9 mouse cellular contexts compared by ENCODE assay signal in genomic region chr17:87378354-87379159, GRCm38 (mm10). TPM values are rescaled to one million over a fixed set of nuclear protein-coding genes. Genes with fewer than 3 reads are reported as not detected.
A peak's percentile ranks its signal among the peaks of the same experiment; 100 is the strongest.
DNase-seq lines count a peak whose midpoint lies in the region; ATAC-seq and TF ChIP-seq lines count a peak whose summit lies in the region.
"Had no signal": no experiment of that assay in that cellular context is flagged by ENCODE, and none has a peak within 500 bp of the region (broad histone marks: within the 10 kb centered on the region; RNA-seq: fewer than 3 reads in every experiment).

No protein-coding gene starts in this region.

- 72% methylated on average over 16 of the region's 16 CpGs for WGBS in heart, embryonic 10.5 days
- WGBS in embryonic facial prominence, embryonic 11.5 days, result 65% methylated on average over 16 of the region's 16 CpGs
- WGBS in heart, postnatal 0 days, result 71% methylated on average over 16 of the region's 16 CpGs
- WGBS in midbrain, embryonic 15.5 days, result 25% methylated on average over 16 of the region's 16 CpGs

- no peak for TF ChIP-seq CTCF in heart, postnatal 0 days (IDR thresholded peaks at IDR 0.05; ENCODE audit: low read depth)
- peak; percentile 12 for TF ChIP-seq CTCF in left cerebral cortex, adult 2 months (IDR thresholded peaks at IDR 0.05)

- no peaks in the 10 kb centered on the region for H3K9me3 ChIP-seq in heart, embryonic 10.5 days
- H3K9me3 ChIP-seq in embryonic facial prominence, embryonic 11.5 days (replicated peaks; ENCODE audit: control insufficient read depth, low read length), result no peaks in the 10 kb centered on the region
- no peaks in the 10 kb centered on the region for H3K9me3 ChIP-seq in heart, postnatal 0 days (replicated peaks; ENCODE audit: control insufficient read depth, low read length)
- H3K9me3 ChIP-seq in midbrain, embryonic 15.5 days, result no peaks in the 10 kb centered on the region

- H3K4me3 ChIP-seq in heart, embryonic 10.5 days, result no peak overlapping the region
- no peak overlapping the region for H3K4me3 ChIP-seq in embryonic facial prominence, embryonic 11.5 days (ENCODE audit: low read depth, low read length)
- H3K4me3 ChIP-seq in heart, postnatal 0 days (ENCODE audit: low read depth, low read length), result no peak overlapping the region
- H3K4me3 ChIP-seq in left cerebral cortex, adult 2 months, result peak overlapping the region; percentile 16; the same call in 1 of the 2 replicates
- no peak overlapping the region for H3K4me3 ChIP-seq in midbrain, embryonic 15.5 days

- intact Hi-C loops in left cerebral cortex, adult 2 months (cut with DNase I), result loop anchor here (2.0 to 5.0 kb wide), 3 partner anchors 48 to 152 kb away; partner anchors contain the start of gene Stpg4

- no peak overlapping the region for H3K4me2 ChIP-seq in embryonic facial prominence, embryonic 11.5 days (ENCODE audit: low read depth, low read length)
- H3K4me2 ChIP-seq in heart, postnatal 0 days (ENCODE audit: low read depth, low read length), result no peak overlapping the region
- H3K4me2 ChIP-seq in midbrain, embryonic 15.5 days, result peak overlapping the region; percentile 19; the same call in 1 of the 2 replicates

- no peak for TF ChIP-seq EP300 in heart, postnatal 0 days (IDR thresholded peaks at IDR 0.05; ENCODE audit: low read depth)

- H3K36me3 ChIP-seq in heart, embryonic 10.5 days, result no peaks in the 10 kb centered on the region
- H3K36me3 ChIP-seq in embryonic facial prominence, embryonic 11.5 days (replicated peaks; ENCODE audit: control insufficient read depth, insufficient read depth, low read depth, low read length), result no peaks in the 10 kb centered on the region
- no peaks in the 10 kb centered on the region for H3K36me3 ChIP-seq in heart, postnatal 0 days (replicated peaks; ENCODE audit: control insufficient read depth, insufficient read depth, low read length)
- no peaks in the 10 kb centered on the region for H3K36me3 ChIP-seq in midbrain, embryonic 15.5 days (replicated peaks)

- ATAC-seq in embryonic facial prominence, embryonic 11.5 days (replicated peaks; ENCODE audit: insufficient number of reproducible peaks, low FRiP score, low TSS enrichment, low read depth), result peak; percentile 42; the same call in 1 of the 2 replicates
- ATAC-seq in heart, postnatal 0 days (ENCODE audit: insufficient read depth, low read depth), result no peak
- peak; percentile 74 for ATAC-seq in midbrain, embryonic 15.5 days (replicated peaks)

- peaks cover 61% of the 10 kb centered on the region for H3K4me1 ChIP-seq in heart, embryonic 10.5 days
- peaks cover 3% of the 10 kb centered on the region for H3K4me1 ChIP-seq in embryonic facial prominence, embryonic 11.5 days (ENCODE audit: control insufficient read depth, insufficient read depth, low read length)
- H3K4me1 ChIP-seq in heart, postnatal 0 days (ENCODE audit: control insufficient read depth, insufficient read depth), result peaks cover 27% of the 10 kb centered on the region
- peaks cover 36% of the 10 kb centered on the region for H3K4me1 ChIP-seq in midbrain, embryonic 15.5 days

- H3K27me3 ChIP-seq in heart, embryonic 10.5 days (ENCODE audit: insufficient read depth, poor library complexity, severe bottlenecking), result no peaks in the 10 kb centered on the region
- H3K27me3 ChIP-seq in embryonic facial prominence, embryonic 11.5 days (ENCODE audit: control insufficient read depth, insufficient read depth, low read length), result no peaks in the 10 kb centered on the region
- H3K27me3 ChIP-seq in heart, postnatal 0 days (ENCODE audit: control insufficient read depth, insufficient read depth, low read length), result no peaks in the 10 kb centered on the region
- no peaks in the 10 kb centered on the region for H3K27me3 ChIP-seq in midbrain, embryonic 15.5 days (replicated peaks)

- H3K27ac ChIP-seq in heart, embryonic 10.5 days, result peak overlapping the region; percentile 88
- H3K27ac ChIP-seq in embryonic facial prominence, embryonic 11.5 days (replicated peaks; ENCODE audit: low read depth, low read length), result no peak overlapping the region
- H3K27ac ChIP-seq in heart, postnatal 0 days (ENCODE audit: low read depth), result 0 out of 2 replicates have a peak overlapping the region, but pooled peaks have one; percentile 28
- H3K27ac ChIP-seq in left cerebral cortex, adult 2 months, result peak overlapping the region; percentile 97
- H3K27ac ChIP-seq in midbrain, embryonic 15.5 days, result peak overlapping the region; percentile 77

- no peak overlapping the region for H3K9ac ChIP-seq in embryonic facial prominence, embryonic 11.5 days (replicated peaks; ENCODE audit: low read length)
- H3K9ac ChIP-seq in heart, postnatal 0 days (replicated peaks; ENCODE audit: low read depth, low read length), result no peak overlapping the region
- H3K9ac ChIP-seq in midbrain, embryonic 15.5 days, result no peak overlapping the region

- DNase-seq in heart, embryonic 10.5 days (ENCODE audit: low spot score), result no peak
- no peak for DNase-seq in heart, adult 8-10 months (ENCODE audit: low spot score)
- peak; percentile 55 for DNase-seq in embryonic facial prominence, embryonic 11.5 days (ENCODE audit: low spot score)
- no peak for DNase-seq in heart, postnatal 0 days (ENCODE audit: low spot score)
- peak; percentile 72 to 77 for DNase-seq in left cerebral cortex, adult 2 months (ENCODE audit: extremely low spot score in 1 of 2, low spot score in 2 of 2)
- no peak for DNase-seq in T-cell, adult 2 months (ENCODE audit: low spot score)
- DNase-seq in testis, postnatal 14 days (ENCODE audit: low spot score), result no peak

RNA-seq across cellular contexts. Expression of gene Stpg4, which starts 49.0 kb away (rescaled TPM):
- polyA plus RNA-seq in heart, embryonic 10.5 days (2016; fragmentation: Nextera tagmentation; extraction: Ambion mirVana), result 0.52 TPM in 1 of 2 replicates, not detected in the other
- not detected for total RNA-seq in heart, adult 8-10 months (2022)
- polyA plus RNA-seq in embryonic facial prominence, embryonic 11.5 days (2014; fragmentation: Nextera tagmentation; extraction: Ambion mirVana), result not detected in 2 replicates
- total RNA-seq in heart, postnatal 0 days (2014; rRNA removed; ENCODE audit: low replicate concordance), result not detected in 2 replicates
- polyA plus RNA-seq in heart, postnatal 0 days (2015; fragmentation: Nextera tagmentation; extraction: Ambion mirVana), result not detected in 2 replicates
- not detected for total RNA-seq in left cerebral cortex, adult 2 months (2021)
- polyA plus RNA-seq in midbrain, embryonic 15.5 days (2015; fragmentation: Nextera tagmentation; extraction: Ambion mirVana), result 0.42 and 0.54 TPM in 2 replicates
- total RNA-seq: MEL had no signal

Comparison
In these comparisons a context has a peak if more than half of its experiments do, and no peak if none do; other contexts are left out.
1. DNase-seq: peak in embryonic facial prominence, embryonic 11.5 days (single experiment) and left cerebral cortex, adult 2 months (2 of 2); none in heart, embryonic 10.5 days (single experiment), heart, adult 8-10 months (single experiment), heart, postnatal 0 days (single experiment), T-cell, adult 2 months (single experiment) and testis, postnatal 14 days (single experiment).